Mouse (Mus musculus) urinary bladder, postnatal 36 days (tissue): ENCODE measurements around the gene Cd48.
A peak's percentile ranks its signal among the peaks of the same experiment; 100 is the strongest.
"Not testable (repeated sequence)": the region's sequence is repeated elsewhere in the genome, so short reads cannot be mapped to it uniquely, and the experiment has no call there.

ENCODE experiments used
- DNase-seq, 2 experiments: peaks; one replicate each; pipeline ENCODE4 v3.0.0; 2022; ENCODE audit warnings: low spot score in 2 of 2, mixed read lengths in 1 of 2

Gene Cd48

GRCm38 (mm10) chr1:171681531-171682299, at the start of gene Cd48:
Gene Cd48, plus strand, starts transcription at chr1:171682009.
- DNase-seq, result no peak

GRCm38 (mm10) chr1:171635696-171636095, 46.1 kb upstream of the Cd48 start:
- no peak for DNase-seq

- no peak for DNase-seq
Measured at GRCm38 (mm10) chr1:171637101-171637500, 44.7 kb upstream of the Cd48 start.

- DNase-seq, result no peak
Measured at GRCm38 (mm10) chr1:171638686-171639085, 43.1 kb upstream of the Cd48 start.

GRCm38 (mm10) chr1:171640796-171641195, 41.0 kb upstream of the Cd48 start:
- no peak for DNase-seq

GRCm38 (mm10) chr1:171643612-171644011, 38.2 kb upstream of the Cd48 start:
- DNase-seq, result no peak

- no peak for DNase-seq
Measured at GRCm38 (mm10) chr1:171646429-171646940, 35.3 kb upstream of the Cd48 start.

GRCm38 (mm10) chr1:171647716-171648115, 34.1 kb upstream of the Cd48 start:
- no peak for DNase-seq

GRCm38 (mm10) chr1:171648840-171649239, 33.0 kb upstream of the Cd48 start:
- no peak for DNase-seq

GRCm38 (mm10) chr1:171652734-171653133, 29.1 kb upstream of the Cd48 start, which contains the start of gene Slamf7:
Gene Slamf7, minus strand, starts transcription at chr1:171653035.
- no peak for DNase-seq

- DNase-seq, result peak; percentile 7 to 11
Measured at GRCm38 (mm10) chr1:171658561-171658991, 23.2 kb upstream of the Cd48 start.

- DNase-seq, result no peak
Measured at GRCm38 (mm10) chr1:171660423-171660822, 21.4 kb upstream of the Cd48 start.

GRCm38 (mm10) chr1:171661482-171661881, 20.3 kb upstream of the Cd48 start:
- DNase-seq, result no peak

GRCm38 (mm10) chr1:171663757-171664156, 18.1 kb upstream of the Cd48 start:
- DNase-seq, result no peak

- no peak for DNase-seq
Measured at GRCm38 (mm10) chr1:171666350-171666749, 15.5 kb upstream of the Cd48 start.

- DNase-seq, result no peak
Measured at GRCm38 (mm10) chr1:171667160-171667559, 14.6 kb upstream of the Cd48 start.

GRCm38 (mm10) chr1:171672451-171672850, 9.4 kb upstream of the Cd48 start:
- not testable (repeated sequence) for DNase-seq

- DNase-seq, result no peak
Measured at GRCm38 (mm10) chr1:171672854-171673475, 8.8 kb upstream of the Cd48 start.

- DNase-seq, result no peak
Measured at GRCm38 (mm10) chr1:171674467-171674866, 7.3 kb upstream of the Cd48 start.

GRCm38 (mm10) chr1:171677721-171678120, 4.1 kb upstream of the Cd48 start:
- no peak for DNase-seq

GRCm38 (mm10) chr1:171681009-171681408, 800 bp upstream of the Cd48 start:
- no peak for DNase-seq

GRCm38 (mm10) chr1:171684923-171685322, 3.1 kb downstream of the Cd48 start:
- no peak for DNase-seq

GRCm38 (mm10) chr1:171687320-171687719, 5.5 kb downstream of the Cd48 start:
- no peak for DNase-seq
